Mouse (Mus musculus): Measurements from ENCODE around the gene Arhgap5. TPM values are rescaled to one million over a fixed set of nuclear protein-coding genes. Genes with fewer than 3 reads are reported as not detected.

The Arhgap5 gene
- total and polyA plus RNA-seq, 2 experiments from 2014 or later: 23.9 to 63.2 TPM

DNA sequence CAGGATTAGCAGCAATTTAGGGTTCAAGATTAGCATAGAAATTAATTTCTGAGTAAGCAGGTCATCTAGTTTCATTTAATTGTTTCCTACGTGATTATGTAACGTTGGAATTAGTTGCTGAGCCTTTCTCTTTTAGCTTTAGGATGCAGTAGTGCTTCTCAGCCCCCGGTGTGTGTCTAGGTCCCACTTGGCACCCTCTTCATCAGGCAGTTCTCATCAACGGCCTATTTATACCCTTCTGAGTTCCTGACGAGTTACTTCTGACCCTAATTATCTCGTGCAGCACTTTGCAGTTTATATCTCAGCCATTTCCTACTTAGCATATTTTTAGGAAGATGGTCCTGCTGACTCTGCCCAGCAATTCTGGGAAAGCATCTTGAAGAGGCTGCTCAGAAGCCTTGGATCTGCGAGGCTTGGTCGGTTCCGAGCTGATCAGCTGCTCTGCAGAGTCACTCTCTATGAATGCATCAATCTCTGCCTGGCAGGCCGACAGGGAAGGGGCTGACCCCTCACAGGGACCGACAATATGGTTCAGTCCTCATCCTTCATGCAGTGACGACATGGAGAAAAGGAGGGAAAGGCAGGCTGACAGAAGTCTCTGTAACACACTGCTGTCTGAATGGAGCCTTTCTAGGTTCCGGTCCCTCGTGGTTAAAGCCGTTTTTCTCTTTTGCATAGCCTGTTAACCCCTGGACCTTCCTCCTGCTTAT is 15.4 kb upstream of the Arhgap5 start:
- DNase-seq (ENCODE audit: low spot score) (no peak), ATAC-seq (ENCODE audit: insufficient read depth, low read depth) (0 out of 2 replicates have a peak, but pooled peaks have one; percentile 36)
- Histone ChIP-seq H3K9ac (replicated peaks; ENCODE audit: low read depth, low read length) (no peak overlapping the region), H3K4me3 (ENCODE audit: low read depth, low read length) (no peak overlapping the region), H3K27me3 (ENCODE audit: control insufficient read depth, insufficient read depth, low read length) (no peaks in the 10 kb centered on the region), H3K9me3 (replicated peaks; ENCODE audit: control insufficient read depth, low read length) (no peaks in the 10 kb centered on the region), H3K36me3 (replicated peaks; ENCODE audit: control insufficient read depth, insufficient read depth, low read length) (no peaks in the 10 kb centered on the region), H3K27ac (ENCODE audit: low read depth) (no peak overlapping the region), H3K4me1 (ENCODE audit: control insufficient read depth, insufficient read depth) (peaks cover 5% of the 10 kb centered on the region; the same call in 1 of the 2 replicates), H3K4me2 (ENCODE audit: low read depth, low read length) (peak overlapping the region; percentile 10; the same call in 1 of the 2 replicates)
- TF ChIP-seq CTCF (IDR thresholded peaks at IDR 0.05; ENCODE audit: low read depth) (no peak), EP300 (IDR thresholded peaks at IDR 0.05; ENCODE audit: low read depth) (no peak)
- 23% methylated on average over 15 of the region's 15 CpGs for WGBS

- Histone ChIP-seq H3K27ac (ENCODE audit: low read depth) (no peak overlapping the region), H3K4me2 (ENCODE audit: low read depth, low read length) (no peak overlapping the region)
- ATAC-seq (ENCODE audit: insufficient read depth, low read depth): no peak
These were observed 10.5 kb upstream of the Arhgap5 start for GRCm38 (mm10) chr12:52493281-52493681.

DNA sequence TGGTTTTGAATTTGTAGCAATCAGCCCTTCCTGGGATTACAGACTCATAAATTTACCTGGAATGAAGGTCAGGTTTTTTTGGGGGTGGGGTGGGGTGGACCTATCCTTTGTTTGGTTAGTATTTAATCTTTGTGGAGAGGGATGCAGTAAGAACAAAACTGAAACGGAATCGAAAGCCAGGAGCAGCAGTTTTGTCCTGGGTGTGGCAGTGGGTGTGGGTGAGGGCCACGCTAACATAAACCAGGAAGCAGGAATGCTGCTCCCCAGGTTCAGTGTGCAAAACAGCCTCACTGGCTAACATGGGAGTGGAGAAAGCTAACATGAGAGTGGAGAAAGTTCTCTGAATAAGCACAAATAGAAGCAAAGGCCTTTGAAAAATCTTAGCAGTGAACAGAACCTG is 6.6 kb upstream of the Arhgap5 start:
- Histone ChIP-seq H3K4me3 (ENCODE audit: low read depth, low read length) (no peak overlapping the region), H3K9ac (replicated peaks; ENCODE audit: low read depth, low read length) (no peak overlapping the region), H3K9me3 (replicated peaks; ENCODE audit: control insufficient read depth, low read length) (no peaks in the 10 kb centered on the region), H3K27ac (ENCODE audit: low read depth) (no peak overlapping the region), H3K4me2 (ENCODE audit: low read depth, low read length) (no peak overlapping the region), H3K27me3 (ENCODE audit: control insufficient read depth, insufficient read depth, low read length) (no peaks in the 10 kb centered on the region), H3K4me1 (ENCODE audit: control insufficient read depth, insufficient read depth) (no peaks in the 10 kb centered on the region), H3K36me3 (replicated peaks; ENCODE audit: control insufficient read depth, insufficient read depth, low read length) (no peaks in the 10 kb centered on the region)
- ATAC-seq (ENCODE audit: insufficient read depth, low read depth): no peak
- TF ChIP-seq EP300 (IDR thresholded peaks at IDR 0.05; ENCODE audit: low read depth): no peak
- TF ChIP-seq CTCF (IDR thresholded peaks at IDR 0.05; ENCODE audit: low read depth): no peak
- no peak for DNase-seq (ENCODE audit: low spot score)
- 60% methylated on average over 3 of the region's 3 CpGs for WGBS

More at GRCm38 (mm10) chr12:52493281-52493681, 10.5 kb upstream of the Arhgap5 start:
- Histone ChIP-seq H3K4me3 (ENCODE audit: low read depth, low read length) (no peak overlapping the region), H3K9ac (replicated peaks; ENCODE audit: low read depth, low read length) (no peak overlapping the region), H3K9me3 (replicated peaks; ENCODE audit: control insufficient read depth, low read length) (no peaks in the 10 kb centered on the region), H3K27me3 (ENCODE audit: control insufficient read depth, insufficient read depth, low read length) (no peaks in the 10 kb centered on the region), H3K36me3 (replicated peaks; ENCODE audit: control insufficient read depth, insufficient read depth, low read length) (no peaks in the 10 kb centered on the region), H3K4me1 (ENCODE audit: control insufficient read depth, insufficient read depth) (peaks cover 4% of the 10 kb centered on the region; the same call in 1 of the 2 replicates)
- TF ChIP-seq CTCF (IDR thresholded peaks at IDR 0.05; ENCODE audit: low read depth) (no peak), EP300 (IDR thresholded peaks at IDR 0.05; ENCODE audit: low read depth) (no peak)
- no peak for DNase-seq (ENCODE audit: low spot score)
- WGBS: 47% methylated on average over 6 of the region's 6 CpGs

DNA sequence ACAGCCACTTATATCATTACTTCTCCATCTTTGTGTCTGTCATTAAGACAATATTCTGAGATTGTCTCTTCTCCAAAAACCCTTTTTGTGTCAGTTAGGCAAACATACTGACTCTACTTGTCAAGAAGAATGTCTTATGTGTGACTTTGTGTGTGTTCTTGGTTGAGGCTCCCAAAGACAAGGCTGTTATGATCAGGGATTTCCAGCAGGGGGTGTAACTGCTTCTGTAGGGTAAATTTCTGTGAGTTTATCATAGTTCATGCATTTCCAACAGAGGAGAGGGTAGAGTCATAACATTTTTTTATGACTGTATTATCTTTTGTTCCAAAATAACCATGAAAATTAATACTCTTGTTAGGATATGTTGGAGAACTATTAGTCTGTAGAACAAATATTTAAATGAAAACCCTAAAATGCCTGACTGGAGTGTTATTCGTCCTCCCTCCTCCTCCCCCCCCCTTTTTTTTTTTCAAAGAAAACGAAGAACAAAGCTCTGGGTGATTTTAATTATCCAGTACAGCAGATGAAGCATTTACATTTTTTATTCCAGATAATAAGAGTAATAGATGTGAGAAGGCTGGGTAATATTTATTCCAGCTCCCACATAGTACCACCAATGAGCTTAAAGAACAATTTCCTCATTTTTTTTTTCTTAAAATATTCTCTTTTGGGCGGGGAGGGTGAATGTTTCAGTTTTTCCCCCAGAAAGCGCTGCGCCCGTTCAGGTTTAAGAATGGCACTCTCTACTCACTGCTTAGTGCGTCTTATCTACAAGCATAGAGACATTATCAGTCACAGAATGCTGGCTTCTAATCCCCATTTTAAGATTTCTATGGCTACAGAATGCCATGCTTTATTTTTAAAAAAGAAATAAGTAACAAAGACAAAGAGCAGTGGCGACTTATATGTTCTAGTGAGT is 2.6 kb upstream of the Arhgap5 start:
- Histone ChIP-seq H3K27ac (ENCODE audit: low read depth) (no peak overlapping the region), H3K36me3 (replicated peaks; ENCODE audit: control insufficient read depth, insufficient read depth, low read length) (no peaks in the 10 kb centered on the region), H3K9me3 (replicated peaks; ENCODE audit: control insufficient read depth, low read length) (no peaks in the 10 kb centered on the region), H3K9ac (replicated peaks; ENCODE audit: low read depth, low read length) (no peak overlapping the region), H3K4me2 (ENCODE audit: low read depth, low read length) (peak overlapping the region; percentile 13; the same call in 1 of the 2 replicates), H3K4me3 (ENCODE audit: low read depth, low read length) (no peak overlapping the region), H3K4me1 (ENCODE audit: control insufficient read depth, insufficient read depth) (peaks cover 6% of the 10 kb centered on the region; the same call in 1 of the 2 replicates), H3K27me3 (ENCODE audit: control insufficient read depth, insufficient read depth, low read length) (no peaks in the 10 kb centered on the region)
- 50% methylated on average over 8 of the region's 8 CpGs for WGBS
- peak; percentile 22 for DNase-seq (ENCODE audit: low spot score)
- TF ChIP-seq EP300 (IDR thresholded peaks at IDR 0.05; ENCODE audit: low read depth) (no peak), CTCF (IDR thresholded peaks at IDR 0.05; ENCODE audit: low read depth) (peak; percentile 53)
- no peak for ATAC-seq (ENCODE audit: insufficient read depth, low read depth)

DNA sequence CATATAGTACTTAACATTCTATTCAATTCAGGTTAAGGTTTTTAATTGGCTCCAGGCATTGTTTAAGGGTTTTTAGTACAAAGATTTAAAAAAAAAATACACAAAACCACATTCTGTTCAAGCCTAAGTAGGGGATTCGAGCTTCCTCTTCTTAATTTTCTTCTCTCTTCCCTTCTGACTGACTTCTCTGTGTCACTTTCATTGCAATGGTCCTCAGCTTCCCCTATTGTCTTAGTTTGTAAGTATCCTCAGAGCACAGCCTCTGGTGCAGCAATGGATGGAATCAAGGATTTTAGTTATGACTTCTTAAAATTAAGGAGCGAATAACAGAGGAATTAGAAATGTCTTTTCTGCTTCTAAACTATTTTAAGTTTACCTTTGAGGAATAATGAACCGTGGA is 1.6 kb upstream of the Arhgap5 start:
- Histone ChIP-seq H3K9ac (replicated peaks; ENCODE audit: low read depth, low read length) (no peak overlapping the region), H3K4me3 (ENCODE audit: low read depth, low read length) (no peak overlapping the region), H3K27me3 (ENCODE audit: control insufficient read depth, insufficient read depth, low read length) (no peaks in the 10 kb centered on the region), H3K36me3 (replicated peaks; ENCODE audit: control insufficient read depth, insufficient read depth, low read length) (no peaks in the 10 kb centered on the region), H3K4me2 (ENCODE audit: low read depth, low read length) (no peak overlapping the region), H3K4me1 (ENCODE audit: control insufficient read depth, insufficient read depth) (peaks cover 6% of the 10 kb centered on the region; the same call in 1 of the 2 replicates), H3K9me3 (replicated peaks; ENCODE audit: control insufficient read depth, low read length) (no peaks in the 10 kb centered on the region), H3K27ac (ENCODE audit: low read depth) (peak overlapping the region; percentile 99)
- no peak for TF ChIP-seq CTCF (IDR thresholded peaks at IDR 0.05; ENCODE audit: low read depth)
- no peak for TF ChIP-seq EP300 (IDR thresholded peaks at IDR 0.05; ENCODE audit: low read depth)
- no peak for ATAC-seq (ENCODE audit: insufficient read depth, low read depth)
- no peak for DNase-seq (ENCODE audit: low spot score)
- WGBS: 74% methylated on average over 3 of the region's 3 CpGs

All from heart, postnatal 0 days (tissue).